Mouse (Mus musculus): ENCODE measurements around the gene Tmem86b.
A peak's percentile ranks its signal among the peaks of the same experiment; 100 is the strongest.

Gene Tmem86b

GRCm38 (mm10) chr7:4631031-4631430 lies at the start of gene Tmem86b:
Tmem86b (minus strand) TSS chr7:4631422.
- DNase-seq = no peak

DNA sequence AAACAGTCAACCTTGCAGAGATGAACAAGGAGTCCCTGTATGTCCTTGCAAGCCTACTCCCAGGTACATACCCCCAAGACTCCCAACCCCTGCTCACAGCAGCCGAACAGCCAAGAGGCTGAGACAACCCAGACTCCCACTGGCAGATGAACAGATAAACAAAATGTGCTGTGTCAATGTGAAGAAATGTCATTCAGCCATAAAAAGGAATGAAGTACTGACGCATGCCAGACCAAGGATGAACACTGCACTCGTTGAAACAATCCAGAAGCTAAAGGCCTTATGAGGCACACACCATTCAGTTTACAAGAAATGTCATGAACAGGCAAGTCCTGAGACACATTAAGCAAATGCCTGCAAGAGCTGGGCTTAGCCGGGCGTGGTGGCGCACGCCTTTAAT lies 44.0 kb upstream of the Tmem86b start:
- DNase-seq = no peak

DNA sequence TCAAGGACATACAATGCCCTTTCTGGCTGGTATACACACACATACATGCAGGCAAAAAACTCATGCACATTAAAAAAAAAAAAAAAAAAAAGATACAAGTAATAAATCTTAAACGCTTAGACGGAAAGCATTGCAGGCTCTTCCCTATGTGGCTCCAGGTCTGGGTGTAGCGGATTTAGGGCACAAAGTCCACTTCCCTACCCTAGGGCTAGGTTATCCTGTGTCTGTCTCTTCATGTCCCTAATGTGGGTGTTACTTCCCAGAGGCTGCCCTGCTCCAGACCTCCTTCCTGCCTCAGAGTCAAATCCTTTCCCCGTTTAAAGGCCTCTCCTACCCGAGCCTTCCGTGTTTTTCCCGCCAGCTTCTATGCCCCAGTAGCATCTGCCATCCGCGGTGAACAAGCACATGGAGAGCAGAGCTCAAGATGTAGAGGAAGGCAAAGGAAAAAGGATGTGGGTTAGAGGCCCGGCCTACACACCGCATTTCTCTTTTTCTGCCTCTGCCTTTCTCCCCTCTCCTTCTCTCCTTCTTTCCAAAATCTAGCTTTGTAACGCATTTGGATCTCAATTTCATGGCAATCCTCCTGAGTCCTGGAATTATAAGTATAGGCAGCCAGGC lies 43.0 kb upstream of the Tmem86b start:
- DNase-seq = no peak

GRCm38 (mm10) chr7:4671956-4672355 lies 40.7 kb upstream of the Tmem86b start:
- peak in 1 of 2 experiments; percentile 50 for DNase-seq

- no peak for DNase-seq
These were observed 39.5 kb upstream of the Tmem86b start for GRCm38 (mm10) chr7:4670655-4671255.

DNA sequence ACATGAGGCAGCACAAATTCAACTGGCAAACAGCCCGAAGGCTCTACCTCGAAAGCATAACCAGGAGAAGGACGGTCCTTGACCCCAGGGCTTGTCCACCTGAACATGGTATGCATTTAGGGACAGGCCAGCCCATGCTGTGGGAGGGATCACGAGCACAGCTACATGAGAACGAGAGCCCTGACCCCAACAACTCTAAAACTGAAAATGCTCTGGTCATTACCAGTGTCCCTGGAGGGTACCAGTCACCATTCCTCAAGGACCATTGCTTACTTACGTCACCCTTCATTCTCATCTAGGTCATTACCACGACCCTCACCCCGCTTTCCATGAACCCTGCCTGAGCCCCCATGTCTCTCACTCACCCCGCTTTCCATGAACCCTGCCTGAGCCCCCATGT lies 37.9 kb upstream of the Tmem86b start:
- no peak for DNase-seq

GRCm38 (mm10) chr7:4668506-4668905 lies 37.3 kb upstream of the Tmem86b start:
- no peak for DNase-seq

- DNase-seq = no peak
These were observed 35.6 kb upstream of the Tmem86b start for GRCm38 (mm10) chr7:4666871-4667270.

DNA sequence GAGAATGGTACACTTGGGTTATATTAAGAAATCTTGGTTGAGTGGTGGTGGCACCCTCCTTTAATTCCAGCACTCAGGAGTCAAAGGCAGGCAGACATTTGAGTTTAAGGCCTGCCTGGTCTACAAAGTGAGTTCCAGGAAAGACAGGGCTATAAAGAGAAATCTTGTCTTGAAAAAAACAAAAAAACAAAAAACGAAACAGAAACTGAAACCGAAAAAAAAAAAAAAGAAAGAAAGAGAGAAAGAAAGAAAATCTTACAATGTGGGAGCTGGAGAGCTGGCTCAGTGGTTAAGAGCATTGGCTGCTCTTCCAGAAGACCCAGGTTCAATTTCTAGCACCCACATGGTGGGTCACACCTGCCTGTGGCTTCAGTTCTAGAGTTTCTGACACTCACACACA lies 32.5 kb upstream of the Tmem86b start:
- DNase-seq = no peak

DNA sequence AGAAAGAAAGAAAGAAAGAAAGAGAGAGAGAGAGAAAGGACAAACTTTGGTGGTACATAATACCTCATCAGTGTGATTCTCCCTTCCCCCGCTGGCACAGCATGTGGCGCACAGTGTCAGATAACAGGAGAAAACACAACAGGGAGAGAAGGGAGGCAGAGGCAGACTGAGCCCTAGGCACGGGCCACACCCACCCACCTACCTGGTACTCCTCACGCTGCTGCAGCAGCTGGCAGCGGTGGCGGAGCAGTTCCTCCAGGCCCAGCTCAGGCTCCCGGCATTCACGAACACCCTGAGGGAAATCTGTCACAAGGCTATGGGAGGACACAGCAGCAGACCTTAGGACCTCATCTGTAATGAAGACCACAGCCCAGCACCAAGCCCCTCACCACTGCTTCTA lies 32.0 kb upstream of the Tmem86b start:
- no peak for DNase-seq

DNA sequence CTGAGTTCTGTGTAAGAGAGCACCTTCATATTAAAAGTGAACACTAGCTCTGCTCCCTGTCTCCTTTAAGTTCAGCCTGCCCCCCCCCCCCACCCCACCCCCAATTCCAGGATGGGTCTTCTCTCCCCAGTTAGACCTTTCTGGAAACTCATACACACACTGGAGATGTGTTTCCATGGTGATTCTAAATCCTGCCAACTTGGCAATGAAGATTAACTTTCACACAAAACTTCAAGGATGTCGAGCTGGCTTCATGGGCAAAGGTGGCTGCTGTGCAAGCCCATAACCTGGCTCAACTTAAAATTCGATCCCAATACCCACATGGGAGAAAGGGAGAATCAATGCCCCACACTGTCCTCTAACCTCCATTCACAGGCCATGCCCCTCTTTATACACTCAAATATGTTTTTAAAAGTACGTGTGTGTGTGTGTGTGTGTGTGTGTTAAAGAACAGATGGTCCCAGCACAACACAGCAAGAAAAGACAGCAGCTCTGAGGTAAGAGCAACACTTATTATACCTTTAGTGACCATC lies 28.8 kb upstream of the Tmem86b start:
- DNase-seq = no peak

DNA sequence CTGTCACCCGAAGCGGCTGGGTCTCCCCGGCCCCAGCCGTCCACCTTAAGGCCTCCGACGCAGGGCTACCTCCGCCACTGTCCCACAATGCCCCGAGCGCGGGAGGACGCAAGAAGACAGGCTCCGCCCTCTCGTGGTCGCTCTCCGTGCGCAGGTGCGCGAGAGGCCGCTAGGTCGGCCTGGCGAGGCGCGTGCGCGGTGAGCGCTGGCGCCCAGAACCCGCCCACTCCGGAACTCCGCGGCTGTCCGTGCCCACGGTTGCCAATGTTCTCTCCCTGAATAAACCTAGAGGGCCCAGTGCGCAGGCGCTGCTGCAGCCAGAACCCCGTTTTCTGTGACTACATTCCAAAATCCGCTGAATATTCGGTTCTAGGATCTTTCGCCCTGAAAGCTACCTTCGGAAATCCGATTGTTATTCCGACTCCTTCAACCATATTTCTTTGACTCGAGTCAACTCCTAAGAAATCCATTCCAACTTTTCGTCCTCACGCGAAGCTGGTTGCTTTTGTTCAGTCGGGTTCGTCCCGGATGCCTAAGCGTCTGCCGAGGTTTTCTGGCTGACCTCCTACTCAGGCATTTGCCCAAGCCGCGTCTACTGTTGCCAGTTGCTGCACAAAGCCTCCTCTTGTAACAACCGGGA lies 27.8 kb upstream of the Tmem86b start, which contains the start of gene Ppp6r1:
Gene Ppp6r1 (minus strand): TSS at position 108 of the 640 bp plus-strand sequence.
- DNase-seq = peak; percentile 98 to 99

- DNase-seq = peak in 1 of 2 experiments; percentile 69
These were observed 27.1 kb upstream of the Tmem86b start for GRCm38 (mm10) chr7:4658128-4658907.

DNA sequence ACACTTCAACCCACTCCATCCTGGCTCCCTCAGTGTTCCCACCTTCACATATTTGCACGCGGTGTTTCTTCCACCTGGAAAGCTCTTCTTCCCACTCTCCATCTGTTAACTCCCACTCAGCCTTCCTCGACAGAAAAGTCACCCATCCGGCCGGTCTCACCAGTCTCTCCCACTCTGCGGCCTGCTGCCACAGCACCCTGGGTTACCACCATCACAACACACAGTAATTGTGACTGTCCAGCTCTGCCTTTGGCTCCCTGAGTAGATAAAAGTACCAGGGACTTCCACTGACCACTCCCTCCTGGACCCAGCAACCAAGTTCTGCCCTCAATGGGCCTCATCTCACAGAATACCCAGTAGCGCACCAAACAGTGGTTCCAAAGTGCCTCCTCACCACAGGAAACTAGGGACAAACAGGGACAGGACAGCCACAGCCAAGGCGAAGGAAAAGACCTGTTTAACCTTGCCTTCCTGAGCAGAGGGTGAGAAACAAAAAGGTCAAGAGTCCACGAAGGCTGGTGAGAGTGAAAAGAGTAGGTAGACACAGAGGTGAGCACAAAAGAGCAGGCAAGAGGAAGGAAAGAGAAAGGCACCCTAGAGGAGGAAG lies 26.4 kb upstream of the Tmem86b start:
- DNase-seq = peak; percentile 23 to 39

DNA sequence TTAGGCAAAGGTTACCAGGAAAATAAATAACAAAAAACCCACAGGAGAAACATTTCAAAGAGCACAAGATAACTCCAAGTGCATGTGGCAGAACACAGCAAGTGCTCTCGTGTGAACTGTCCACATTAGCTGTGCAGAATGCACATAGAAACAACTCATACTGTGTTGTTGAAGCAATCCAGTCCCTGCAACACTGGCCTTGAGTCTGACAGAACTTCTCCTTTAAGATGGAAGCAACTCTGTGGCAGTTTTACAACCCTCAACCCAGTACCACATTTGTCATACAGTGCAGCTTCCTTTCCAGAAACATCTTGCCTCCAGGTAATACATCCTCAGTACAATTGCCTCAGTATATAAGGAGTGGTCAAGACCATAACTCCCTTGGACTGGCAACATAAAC lies 25.6 kb upstream of the Tmem86b start:
- DNase-seq = no peak

DNA sequence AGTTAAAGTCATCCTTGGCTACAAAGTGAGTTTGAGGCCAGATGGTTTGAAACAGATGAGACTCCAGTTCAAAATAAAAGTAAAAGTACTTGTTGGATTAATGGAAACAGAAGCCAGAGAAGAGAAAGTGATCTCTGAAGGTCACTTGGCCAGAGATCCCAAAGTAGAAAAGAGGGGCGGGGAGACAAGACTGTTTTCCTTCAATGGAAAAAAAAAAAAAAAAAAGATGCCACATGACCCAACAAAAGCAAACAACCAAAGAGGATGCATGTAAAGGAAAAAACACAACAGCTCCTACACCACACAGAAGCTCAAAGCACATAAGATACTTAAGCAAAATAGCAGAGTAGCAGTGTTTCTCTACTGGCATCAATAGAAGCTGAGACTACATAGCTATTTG lies 24.7 kb upstream of the Tmem86b start:
- DNase-seq = no peak

DNA sequence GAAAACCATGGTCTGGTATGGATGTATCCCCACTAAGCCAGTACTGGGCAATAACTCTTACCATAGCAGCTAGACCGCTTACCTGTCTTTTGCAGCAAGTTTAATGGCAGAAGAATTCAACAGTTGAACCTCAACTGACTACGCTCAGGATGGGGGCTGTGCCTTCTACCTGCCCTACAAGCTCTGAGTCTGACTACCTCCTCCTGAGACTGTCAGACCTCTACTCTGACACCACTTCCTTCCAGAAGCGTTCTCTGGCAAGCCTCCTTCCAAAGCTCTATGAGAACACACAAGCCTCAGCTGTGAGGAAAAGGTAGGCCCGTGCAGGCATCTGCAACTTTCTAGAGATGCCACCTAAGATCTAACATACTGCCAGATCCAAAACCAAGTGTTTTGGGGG lies 24.2 kb upstream of the Tmem86b start:
- DNase-seq = no peak

- DNase-seq = no peak
These were observed 23.0 kb upstream of the Tmem86b start for GRCm38 (mm10) chr7:4654221-4654620.

DNA sequence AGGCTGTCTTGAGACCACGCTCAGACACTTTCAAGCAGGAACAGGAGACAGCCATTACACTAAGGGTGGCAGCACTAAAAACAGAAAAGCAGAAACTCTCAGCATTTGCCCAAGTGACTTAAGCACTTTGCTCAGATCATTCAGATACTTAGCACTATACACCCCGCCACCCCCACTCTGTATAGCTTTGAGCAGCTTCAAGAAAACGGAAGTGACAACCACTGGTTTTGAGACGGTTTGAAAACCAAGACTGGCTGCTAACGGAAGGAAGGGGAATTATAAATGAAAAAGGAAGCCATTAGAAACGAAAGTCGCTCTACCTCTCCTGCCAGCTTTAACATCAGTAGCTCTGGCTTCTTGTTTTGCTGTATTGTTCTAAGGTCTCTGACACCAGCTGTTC lies 22.6 kb upstream of the Tmem86b start:
- DNase-seq = peak in 1 of 2 experiments; percentile 63

GRCm38 (mm10) chr7:4653351-4653750 lies 22.1 kb upstream of the Tmem86b start:
- DNase-seq = no peak

DNA sequence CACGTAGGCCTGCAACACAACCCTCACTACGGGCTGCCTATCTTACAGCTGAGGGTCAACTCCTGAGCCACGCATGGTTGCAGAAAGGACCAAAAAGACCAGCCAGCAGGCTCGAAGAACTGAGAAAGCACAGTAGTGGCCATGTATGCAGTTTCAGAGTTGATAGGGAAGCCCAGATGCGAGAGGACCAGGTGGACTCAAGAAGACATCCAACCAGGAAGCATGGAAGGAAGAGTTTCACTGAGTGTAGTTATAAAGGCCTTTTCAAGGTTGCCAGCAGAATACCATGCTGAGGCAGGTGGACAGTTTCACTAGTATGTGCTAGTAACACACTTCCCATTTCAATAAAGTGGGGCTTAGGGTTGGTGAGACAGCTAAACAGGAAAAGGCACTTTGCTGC lies 21.5 kb upstream of the Tmem86b start:
- DNase-seq = no peak

DNA sequence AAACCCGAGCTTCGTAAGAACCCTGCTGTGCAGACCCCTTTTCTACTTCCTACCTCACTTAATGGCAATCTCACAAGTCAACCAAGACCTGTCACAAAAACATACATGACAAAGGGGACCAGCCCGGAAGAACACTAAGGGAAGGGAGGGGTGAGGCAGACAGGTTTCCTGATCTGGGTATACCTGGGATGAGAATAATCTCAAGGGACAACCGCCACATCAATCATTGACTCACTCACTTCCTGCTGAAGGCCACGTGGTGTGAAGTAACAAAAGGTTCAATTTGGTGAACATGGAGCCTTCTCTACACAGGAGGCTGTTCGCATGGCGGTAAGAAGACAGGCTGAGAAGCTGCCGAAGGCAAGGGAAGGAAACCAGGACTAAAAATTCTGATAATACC lies 20.4 kb upstream of the Tmem86b start:
- DNase-seq = no peak

DNA sequence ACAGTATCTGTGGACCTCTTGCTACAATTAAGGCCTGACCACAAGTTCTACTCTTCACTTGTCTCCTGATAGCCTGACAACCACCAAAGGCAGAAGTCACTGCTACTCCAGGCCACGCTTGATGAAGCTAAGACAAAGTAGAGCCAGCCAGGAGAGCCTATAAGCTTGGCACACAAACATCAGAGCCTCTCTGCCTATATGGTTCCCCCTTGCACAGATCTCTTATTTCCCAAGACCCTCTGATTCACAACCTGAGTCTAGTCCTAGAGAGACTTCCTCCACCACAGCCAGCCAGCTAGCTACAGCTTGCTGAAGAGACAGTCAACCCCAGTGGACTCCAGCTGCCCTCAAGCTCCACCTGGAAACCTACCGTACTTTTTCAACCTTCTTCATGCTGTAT lies 16.8 kb upstream of the Tmem86b start:
- DNase-seq = no peak
